In genomic region chr9:65793086-65793485, GRCm38 (mm10) we compare ENCODE assay signal across 15 mouse cellular contexts. TPM values are rescaled to one million over a fixed set of nuclear protein-coding genes. Genes with fewer than 3 reads are reported as not detected.
DNase-seq lines count a peak whose midpoint lies in the region; ATAC-seq and TF ChIP-seq lines count a peak whose summit lies in the region.
"Had no signal": no experiment of that assay in that cellular context is flagged by ENCODE, and none has a peak within 500 bp of the region (broad histone marks: within the 10 kb centered on the region; RNA-seq: fewer than 3 reads in every experiment).

No protein-coding gene starts in this region.

- H3K9ac ChIP-seq in intestine, embryonic 16.5 days (ENCODE audit: low read depth, low read length): no peak overlapping the region
- H3K9ac ChIP-seq: intestine, embryonic 15.5 days; liver, embryonic 13.5 days; stomach, embryonic 15.5 days had no signal

- WGBS in intestine, embryonic 16.5 days: 72% methylated on average over 3 of the region's 3 CpGs

- peaks cover 5% of the 10 kb centered on the region; the same call in 1 of the 2 replicates for H3K4me1 ChIP-seq in intestine, embryonic 16.5 days (ENCODE audit: control insufficient read depth, insufficient read depth, low read length)
- H3K4me1 ChIP-seq: stomach, embryonic 15.5 days had no signal

- H3K9me3 ChIP-seq in intestine, embryonic 16.5 days (ENCODE audit: control insufficient read depth, low read length): no peaks in the 10 kb centered on the region
- H3K9me3 ChIP-seq: intestine, embryonic 15.5 days; liver, embryonic 13.5 days; megakaryocyte, embryonic 14.5 days; stomach, embryonic 15.5 days had no signal

- no peak for TF ChIP-seq POLR2A in brain, embryonic 14.5 days (IDR thresholded peaks at IDR 0.05; ENCODE audit: borderline replicate concordance, extremely low read depth, insufficient read depth, insufficient read length, poor library complexity, severe bottlenecking)

- no peak for ATAC-seq in intestine, embryonic 16.5 days
- ATAC-seq: intestine, embryonic 15.5 days had no signal

- no peaks in the 10 kb centered on the region for H3K36me3 ChIP-seq in intestine, embryonic 16.5 days (ENCODE audit: control insufficient read depth, insufficient read depth, low read length)
- H3K36me3 ChIP-seq: intestine, embryonic 15.5 days had no signal

- DNase-seq in gastrocnemius, adult 2 months: no peak
- DNase-seq in gastrocnemius, postnatal 14 days: no peak
- DNase-seq in layer of hippocampus, adult 8-10 months (ENCODE audit: low spot score in 2 of 2): peak; percentile 30 to 42
- no peak for DNase-seq in layer of hippocampus, postnatal 36 days
- peak; percentile 14 for DNase-seq in MN1 (ENCODE audit: low spot score)
- peak; percentile 70 for DNase-seq in brain, embryonic 14.5 days (ENCODE audit: low read depth)
- DNase-seq: adrenal gland, postnatal 10 days; cerebellum, adult 9-11 months; heart, adult 2 months; liver, embryonic 13.5 days; spleen, adult 18-20 months had no signal

- H3K27ac ChIP-seq in gastrocnemius, adult 2 months: peak overlapping the region; percentile 6; the same call in 1 of the 2 replicates
- no peak overlapping the region for H3K27ac ChIP-seq in intestine, embryonic 16.5 days (ENCODE audit: low read length)
- H3K27ac ChIP-seq: heart, adult 2 months; intestine, embryonic 15.5 days; liver, embryonic 13.5 days; stomach, embryonic 15.5 days had no signal

- H3K27me3 ChIP-seq in intestine, embryonic 16.5 days (replicated peaks; ENCODE audit: control insufficient read depth, insufficient read depth, low read length): no peaks in the 10 kb centered on the region
- H3K27me3 ChIP-seq: intestine, embryonic 15.5 days; liver, embryonic 13.5 days; megakaryocyte, embryonic 14.5 days; stomach, embryonic 15.5 days had no signal

- no peak overlapping the region for H3K4me3 ChIP-seq in gastrocnemius, adult 2 months
- no peak overlapping the region for H3K4me3 ChIP-seq in intestine, embryonic 16.5 days (ENCODE audit: low read length)
- H3K4me3 ChIP-seq: heart, adult 2 months; intestine, embryonic 15.5 days; liver, embryonic 13.5 days; megakaryocyte, embryonic 14.5 days; stomach, embryonic 15.5 days had no signal

- intact Hi-C loops in gastrocnemius, adult 2 months (cut with DNase I): loop anchor here (5.0 kb wide), 1 partner anchor 34 kb away; the partner anchor contains the start of gene Zfp609
- intact Hi-C loops in gastrocnemius, postnatal 14 days (cut with DNase I; ENCODE audit: low total_unique reads): no loop called here

- no peak overlapping the region for H3K4me2 ChIP-seq in intestine, embryonic 16.5 days (ENCODE audit: low read depth, low read length)
- H3K4me2 ChIP-seq: intestine, embryonic 15.5 days; liver, embryonic 13.5 days; stomach, embryonic 15.5 days had no signal

- no peak for TF ChIP-seq CTCF in gastrocnemius, adult 2 months (IDR thresholded peaks at IDR 0.05)
- TF ChIP-seq CTCF in brain, embryonic 14.5 days (IDR thresholded peaks at IDR 0.05; ENCODE audit: borderline replicate concordance, extremely low read depth, insufficient read depth, insufficient read length): no peak

RNA-seq across cellular contexts. Expression of gene Zfp609, which starts 34.3 kb away (rescaled TPM):
- total RNA-seq in gastrocnemius, adult 2 months (2021): 10 to 100 TPM; 18.4 to 21.1 TPM
- 10 to 100 TPM; 15.8 to 18.8 TPM for total RNA-seq in gastrocnemius, postnatal 14 days (2021)
- total RNA-seq in layer of hippocampus, adult 8-10 months (2022): 10 to 100 TPM; 44.8 to 56.2 (median 50.2) TPM
- total RNA-seq in layer of hippocampus, postnatal 36 days (2021): 10 to 100 TPM; 51.2 to 52.8 TPM
- 17.9 and 35.4 TPM in 2 replicates for polyA plus RNA-seq in brain, embryonic 14.5 days (2012; rRNA removed)
- 3.8 and 4.2 TPM in 2 replicates for polyA plus RNA-seq in intestine, embryonic 16.5 days (2015; fragmentation: Nextera tagmentation; extraction: Ambion mirVana)

Comparison
In these comparisons a context has a peak if more than half of its experiments do, and no peak if none do; other contexts are left out.
1. DNase-seq: peak in layer of hippocampus, adult 8-10 months (2 of 2), MN1 (single experiment) and brain, embryonic 14.5 days (single experiment); none in gastrocnemius, adult 2 months (single experiment), gastrocnemius, postnatal 14 days (single experiment) and layer of hippocampus, postnatal 36 days (0 of 2).